Mouse (Mus musculus): ENCODE measurements at regions not wholly inside any gene's neighbourhood (a gene's known extent, or its start where the extent isn't known, plus 50 kb on each side); places are given as distances from the start of the nearest gene placed in this dataset. TPM values are rescaled to one million over a fixed set of nuclear protein-coding genes. Genes with fewer than 3 reads are reported as not detected.

DNA sequence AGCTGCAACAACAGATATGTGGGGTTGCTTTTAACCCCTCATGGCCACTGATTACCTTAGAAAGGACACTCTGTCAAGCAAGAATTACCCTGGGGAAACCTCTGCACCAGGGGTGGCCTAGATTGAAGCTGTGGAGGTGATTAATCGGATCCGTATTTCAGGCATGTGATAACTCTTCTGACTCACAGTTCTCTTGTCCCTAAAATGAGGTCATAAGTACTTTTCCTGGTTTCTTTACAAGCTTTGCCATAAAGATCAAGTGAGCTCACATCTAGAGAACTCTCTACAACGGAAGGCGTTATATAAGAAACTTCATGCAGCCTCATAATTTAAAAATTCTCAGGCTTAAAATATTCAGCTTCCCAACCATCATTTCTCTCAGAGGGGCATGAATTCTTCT lies 688.2 kb downstream of the Utrn start:
- intact Hi-C loops (cut with DNase I) = no loop called here
- DNase-seq (ENCODE audit: low spot score in 2 of 2) = no peak

DNA sequence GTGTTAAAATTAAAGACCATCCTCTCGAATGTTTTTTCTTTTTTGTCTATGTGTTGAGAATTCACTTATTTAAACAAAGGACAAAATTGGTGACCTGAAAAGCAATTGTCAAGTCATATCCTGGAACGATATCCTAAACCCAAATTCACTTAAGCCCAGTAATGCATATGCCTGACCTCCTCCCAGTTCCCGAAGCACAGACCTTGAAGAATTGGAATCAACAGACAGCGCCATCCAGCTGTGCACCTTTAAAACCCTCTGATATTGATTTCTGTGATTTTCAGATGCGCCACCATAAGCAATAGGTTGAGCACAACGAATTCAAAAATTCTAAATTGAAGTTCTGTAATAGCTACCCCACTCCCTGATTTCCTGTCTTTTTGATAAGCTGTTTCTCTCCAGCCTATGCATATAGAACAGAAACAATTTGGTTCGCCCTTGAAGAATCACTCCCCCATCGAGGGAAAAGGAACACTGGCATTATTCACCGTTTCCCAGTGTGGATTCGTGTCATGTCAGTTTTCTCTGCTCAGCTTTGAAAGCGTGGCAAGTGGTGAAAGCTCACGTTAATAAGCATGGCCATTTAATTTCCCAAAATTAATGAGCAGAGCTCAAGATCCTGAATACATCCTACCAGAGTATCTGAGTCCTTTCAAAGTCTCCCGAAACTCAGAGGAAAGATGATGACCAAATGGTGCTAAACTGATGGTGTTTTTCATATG lies 682.1 kb downstream of the Utrn start:
- no peak for DNase-seq (ENCODE audit: low spot score in 2 of 2)
- intact Hi-C loops (cut with DNase I) = no loop called here

DNA sequence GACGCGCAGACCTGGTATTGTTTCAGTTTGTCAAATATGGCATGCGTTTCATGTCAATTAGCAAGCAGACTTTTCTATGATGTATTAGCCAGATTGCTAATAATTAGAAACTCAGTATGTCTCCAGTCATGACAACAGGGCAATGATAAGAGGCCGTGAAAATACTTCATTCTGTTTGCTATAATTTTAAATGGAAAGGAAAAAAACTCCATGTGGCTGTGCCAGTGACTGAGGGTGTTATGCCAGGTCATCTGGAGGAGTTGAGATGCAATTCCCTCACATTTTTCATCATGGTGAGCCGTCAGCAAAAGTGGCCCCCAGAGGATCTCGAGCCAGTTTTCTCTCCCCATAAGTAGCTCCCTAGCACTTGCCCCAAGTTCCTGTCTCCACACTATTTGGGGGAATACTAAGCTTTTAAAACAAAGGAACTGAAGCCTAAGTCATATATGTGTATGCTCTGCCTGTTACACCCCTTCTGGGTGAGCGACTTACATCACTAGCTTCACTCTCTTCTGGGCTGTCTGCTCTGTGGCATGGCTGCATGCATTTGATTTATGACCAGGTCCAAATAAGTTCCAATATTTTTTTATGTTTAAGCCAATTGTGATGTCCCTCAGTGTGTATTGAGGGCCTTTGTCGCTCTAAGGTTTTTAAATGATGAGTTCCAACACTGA lies 681.4 kb downstream of the Utrn start:
- intact Hi-C loops (cut with DNase I) = no loop called here
- no peak for DNase-seq (ENCODE audit: low spot score in 2 of 2)

DNA sequence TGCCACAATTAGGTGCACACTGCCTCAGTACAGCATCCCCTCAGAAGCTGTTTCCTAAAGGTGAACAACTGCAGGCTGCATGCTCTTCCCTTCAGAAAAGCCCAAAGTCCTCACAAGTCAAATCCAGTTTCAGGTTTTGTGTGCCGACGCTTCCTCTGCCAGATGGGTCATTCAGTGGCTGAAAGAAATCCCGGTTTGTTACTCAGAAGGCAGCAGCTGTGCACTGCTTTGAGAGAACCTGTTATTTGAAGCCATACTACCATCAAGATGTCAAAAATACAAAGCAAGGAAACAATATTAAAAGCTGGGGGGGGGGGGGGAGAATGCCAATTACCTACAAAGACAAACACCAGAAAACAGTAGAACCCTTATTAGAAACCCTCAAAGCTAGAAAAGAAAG lies 678.7 kb downstream of the Utrn start:
- intact Hi-C loops (cut with DNase I) = no loop called here

DNA sequence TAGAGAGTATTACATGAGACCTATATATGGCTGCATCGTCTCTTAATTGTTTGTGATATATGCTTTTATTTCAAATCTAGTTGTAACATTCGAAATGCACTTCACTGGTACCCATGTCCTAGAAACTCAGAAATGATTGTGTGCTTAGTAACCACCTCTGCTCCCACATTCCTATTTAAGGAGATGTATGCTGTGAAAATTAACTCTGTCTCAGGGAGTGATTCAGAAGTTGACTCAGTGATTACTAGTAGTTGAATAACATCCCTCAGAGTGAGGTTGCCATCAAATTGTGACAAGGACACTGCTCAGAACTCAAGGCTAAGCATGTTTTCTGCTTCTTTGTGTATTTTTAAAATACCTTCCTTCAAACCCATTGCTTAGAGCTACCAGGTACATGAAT lies 661.9 kb downstream of the Utrn start:
- intact Hi-C loops (cut with DNase I) = no loop called here
- DNase-seq (ENCODE audit: low spot score in 2 of 2) = no peak

More for the DNA sequence above, 678.7 kb downstream of the Utrn start:
- DNase-seq (ENCODE audit: low spot score in 2 of 2) = no peak

DNA sequence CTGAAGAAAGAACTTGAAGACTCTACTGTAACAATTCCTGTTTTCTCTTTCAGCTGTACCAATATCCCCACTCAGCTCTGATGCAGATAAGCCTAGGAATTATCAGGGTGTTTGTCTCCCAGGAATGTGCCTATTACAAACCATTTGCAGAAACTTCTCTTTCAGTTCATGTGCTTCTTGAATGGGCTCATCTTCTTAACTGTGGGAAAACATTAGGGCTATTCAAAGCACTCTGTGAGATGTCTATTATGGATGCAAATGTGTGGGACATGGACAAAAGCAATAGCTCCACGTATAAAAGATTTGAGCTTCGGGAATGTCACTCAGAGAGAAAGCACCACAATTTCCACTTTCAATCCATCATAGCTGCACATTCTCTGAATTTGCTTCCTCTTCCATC lies 659.0 kb downstream of the Utrn start:
- no peak for DNase-seq (ENCODE audit: low spot score in 2 of 2)
- intact Hi-C loops (cut with DNase I) = no loop called here

DNA sequence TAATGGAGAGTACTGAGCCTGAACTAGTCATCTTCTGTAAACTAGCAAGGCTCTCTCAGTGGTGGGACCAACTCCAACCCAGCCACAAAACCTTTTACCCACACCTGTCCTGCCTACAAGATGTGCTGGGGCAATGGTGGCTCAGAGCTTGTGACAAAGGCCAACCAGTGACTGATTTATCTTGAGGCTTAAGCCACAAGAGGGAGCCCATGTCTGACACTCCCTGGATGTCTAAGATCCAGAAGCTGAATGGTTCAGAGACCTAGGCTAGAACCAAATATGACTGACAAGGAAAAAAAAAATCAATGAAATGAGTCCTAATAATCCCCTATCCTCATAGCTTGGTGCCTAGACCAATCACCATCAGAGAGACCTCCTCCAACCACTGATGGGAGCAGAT lies 650.3 kb downstream of the Utrn start:
- no peak for DNase-seq (ENCODE audit: low spot score in 2 of 2)
- intact Hi-C loops (cut with DNase I) = loop anchor here (5.0 kb wide), 1 partner anchor 393 kb away; no protein-coding TSS in a partner anchor

DNA sequence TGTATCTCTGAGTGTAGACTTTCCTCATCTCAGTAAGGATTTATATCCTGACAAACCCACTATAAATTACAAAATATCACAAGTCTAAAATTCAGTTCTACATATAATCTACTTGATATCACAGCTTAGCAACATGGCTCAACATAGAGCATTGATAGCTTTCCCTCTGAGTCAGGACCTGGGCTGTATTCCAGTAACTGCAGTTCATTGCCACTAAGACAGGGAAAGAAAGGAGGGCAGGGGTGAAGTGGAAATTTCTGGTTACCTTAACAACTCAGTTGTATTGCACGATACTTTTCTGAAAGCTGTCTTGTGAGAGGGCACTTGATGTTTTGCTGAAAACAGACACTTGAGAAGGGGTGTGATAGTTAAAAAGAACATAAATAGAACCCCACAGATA lies 635.0 kb downstream of the Utrn start:
- intact Hi-C loops (cut with DNase I) = no loop called here
- no peak for DNase-seq (ENCODE audit: low spot score in 2 of 2)

DNA sequence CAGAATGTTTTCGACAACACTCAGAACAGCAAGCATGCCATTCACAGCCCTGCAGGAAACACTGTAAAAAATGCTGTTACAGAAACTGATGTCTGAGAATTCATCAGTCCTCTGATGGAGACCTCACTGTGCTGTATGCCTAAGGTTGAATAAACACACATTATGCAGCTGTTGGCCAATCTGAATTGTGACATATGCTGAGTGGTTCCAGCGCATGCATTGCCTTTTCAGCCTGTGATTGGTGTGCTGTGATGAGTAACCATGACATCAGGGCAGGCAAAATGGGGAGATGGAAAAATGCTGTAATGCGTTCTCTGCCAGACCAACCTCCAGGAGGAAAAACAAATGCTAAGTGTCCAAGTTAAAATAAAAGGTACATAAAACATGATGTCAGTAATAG lies 620.3 kb downstream of the Utrn start:
- peak in 1 of 2 experiments; percentile 10 for DNase-seq (ENCODE audit: low spot score in 2 of 2)

DNA sequence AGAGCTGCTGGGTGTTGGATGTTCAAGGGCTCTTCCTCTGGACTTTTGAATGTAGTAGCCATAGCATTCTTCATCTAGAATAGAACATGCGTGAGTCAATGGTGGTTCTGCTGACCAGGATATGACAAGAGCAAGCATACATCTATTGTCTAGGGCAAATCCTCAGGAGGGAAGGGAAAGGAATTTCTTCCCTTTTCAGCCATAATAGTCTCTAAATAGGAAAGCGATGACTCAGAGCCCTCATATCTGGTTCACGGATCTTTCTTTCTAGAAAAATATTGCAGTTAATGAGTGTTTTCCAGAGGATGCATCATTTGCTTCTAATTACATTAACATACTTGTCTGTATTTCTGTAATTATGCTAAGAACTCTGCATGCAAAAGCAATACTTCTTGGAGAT lies 615.9 kb downstream of the Utrn start:
- intact Hi-C loops (cut with DNase I) = no loop called here
- DNase-seq (ENCODE audit: low spot score in 2 of 2) = no peak

More for the DNA sequence above, 620.3 kb downstream of the Utrn start:
- intact Hi-C loops (cut with DNase I) = no loop called here

DNA sequence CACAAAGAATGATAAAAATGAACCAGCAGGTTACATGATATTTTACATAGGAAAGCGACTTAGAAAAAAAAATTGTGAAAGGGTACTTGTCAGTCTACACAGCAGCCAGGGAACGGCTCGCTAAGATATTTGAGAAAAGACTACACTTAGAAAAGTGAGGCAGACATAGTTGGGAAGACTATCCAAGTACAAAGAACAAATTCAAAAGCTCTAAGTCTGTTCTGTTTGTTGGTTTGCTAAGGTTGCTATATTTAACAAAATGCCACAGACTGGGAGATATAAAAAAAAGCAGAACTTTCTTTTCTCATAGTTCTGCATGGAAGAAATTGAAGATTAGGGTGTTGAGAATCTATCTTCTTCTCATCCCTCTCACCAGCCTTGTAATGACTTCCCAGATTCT lies 583.5 kb downstream of the Utrn start:
- intact Hi-C loops (cut with DNase I) = no loop called here
- no peak for DNase-seq (ENCODE audit: low spot score in 2 of 2)

DNA sequence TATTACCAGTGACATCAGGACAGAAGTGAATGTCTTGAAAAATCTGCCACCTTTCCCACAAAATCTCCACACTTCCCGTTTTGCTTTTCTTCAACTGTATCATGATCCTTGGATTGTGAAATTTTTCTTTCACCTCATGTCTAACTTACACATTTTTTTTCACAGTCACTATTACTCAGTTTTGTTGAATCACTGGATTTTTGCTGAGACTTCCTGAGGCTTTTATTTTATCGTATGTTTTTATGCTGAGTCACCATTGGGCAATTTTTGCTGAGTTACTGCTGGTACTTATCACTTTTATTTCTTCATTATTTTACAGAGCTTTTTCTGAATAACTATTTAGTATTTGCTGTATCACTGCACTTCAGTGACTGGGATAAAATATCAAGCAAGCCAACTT lies 570.3 kb downstream of the Utrn start:
- intact Hi-C loops (cut with DNase I) = no loop called here
- no peak for DNase-seq (ENCODE audit: low spot score in 2 of 2)

DNA sequence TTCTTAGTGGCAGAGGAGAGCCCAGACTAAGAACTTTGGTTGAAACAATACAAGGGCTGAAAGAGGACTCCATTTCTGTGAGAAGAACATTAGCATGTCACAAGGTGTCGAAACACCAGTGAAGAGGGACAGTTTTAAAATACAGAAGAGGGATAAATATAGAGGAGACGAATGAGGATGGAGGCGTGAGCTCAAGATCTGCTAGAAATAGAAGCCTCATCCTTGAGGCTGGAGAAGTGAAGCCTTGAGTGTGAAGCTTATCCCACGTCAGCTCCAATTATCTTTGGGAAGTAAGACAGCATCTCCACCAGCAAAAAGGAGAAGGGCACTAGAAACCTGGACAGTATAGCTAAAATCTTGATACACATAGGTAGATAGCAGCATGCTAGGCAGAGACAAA lies 566.8 kb downstream of the Utrn start:
- intact Hi-C loops (cut with DNase I) = no loop called here
- DNase-seq (ENCODE audit: low spot score in 2 of 2) = peak; percentile 6 to 22

DNA sequence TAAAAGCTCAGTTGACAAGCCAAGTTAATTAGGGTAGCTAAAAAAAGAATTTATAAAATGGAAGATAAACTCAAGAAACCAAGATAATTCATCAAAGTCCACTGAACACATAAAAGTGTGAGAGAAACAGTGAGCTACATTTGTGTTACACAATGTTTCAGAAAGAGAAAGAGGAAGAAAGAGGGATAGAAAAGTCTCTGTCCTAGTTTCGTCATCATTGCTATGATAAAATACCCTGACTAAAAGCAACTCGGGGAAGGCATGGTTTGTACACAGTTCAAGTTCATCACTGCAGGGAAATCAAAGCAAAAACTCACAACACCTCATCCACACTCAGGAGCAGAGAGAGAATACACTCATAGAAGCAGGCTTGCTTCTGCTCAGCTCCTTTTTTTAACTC lies 548.9 kb downstream of the Utrn start:
- no peak for DNase-seq (ENCODE audit: low spot score in 2 of 2)
- intact Hi-C loops (cut with DNase I) = no loop called here

Small RNA genes lying in the stretch of these regions (microRNA-seq; reads per million reads assigned to microRNA genes)
- gene Gm22194 = not detected
